Mouse (Mus musculus): ENCODE data around the gene Junb.

Junb gene

GRCm38 (mm10) chr8:84937620-84938485, 40.7 kb downstream of the Junb start:
- no peak for DNase-seq (ENCODE audit: low read depth, low spot score)

GRCm38 (mm10) chr8:84936962-84937546, 41.5 kb downstream of the Junb start, which contains the start of gene Mast1:
Gene Mast1, minus strand, starts transcription at chr8:84937359.
- DNase-seq (ENCODE audit: low read depth, low spot score) = peak; percentile 88

GRCm38 (mm10) chr8:84936041-84936961, 42.2 kb downstream of the Junb start:
- no peak for DNase-seq (ENCODE audit: low read depth, low spot score)

GRCm38 (mm10) chr8:84935489-84935888, 43.0 kb downstream of the Junb start:
- DNase-seq (ENCODE audit: low read depth, low spot score) = no peak

GRCm38 (mm10) chr8:84934860-84935259, 43.7 kb downstream of the Junb start:
- peak; percentile 88 for DNase-seq (ENCODE audit: low read depth, low spot score)

GRCm38 (mm10) chr8:84933767-84934559, 44.6 kb downstream of the Junb start:
- DNase-seq (ENCODE audit: low read depth, low spot score) = no peak

GRCm38 (mm10) chr8:84930582-84930981, 47.9 kb downstream of the Junb start:
- DNase-seq (ENCODE audit: low read depth, low spot score) = no peak

- peak; percentile 83 for DNase-seq (ENCODE audit: low read depth, low spot score)
Measured at GRCm38 (mm10) chr8:84928456-84929306, 49.8 kb downstream of the Junb start.

- DNase-seq (ENCODE audit: low read depth, low spot score) = no peak
Measured at GRCm38 (mm10) chr8:84927513-84927912, 51.0 kb downstream of the Junb start.

GRCm38 (mm10) chr8:84925557-84925956, 53.0 kb downstream of the Junb start:
- DNase-seq (ENCODE audit: low read depth, low spot score) = no peak

Measured in ZHBTc4 (cell line).